18 mouse cellular contexts compared by ENCODE assay signal in genomic region chr13:36839111-36839510, GRCm38 (mm10).
"Had no signal": no experiment of that assay in that cellular context is flagged by ENCODE, and none has a peak within 500 bp of the region (broad histone marks: within the 10 kb centered on the region; RNA-seq: fewer than 3 reads in every experiment).

No protein-coding gene starts in this region.

- H3K4me3 ChIP-seq: limb, embryonic 12.5 days; limb, embryonic 15.5 days; midbrain, embryonic 12.5 days; midbrain, embryonic 15.5 days; neural tube, embryonic 12.5 days; neural tube, embryonic 15.5 days; stomach, embryonic 15.5 days had no signal

- H3K27ac ChIP-seq: limb, embryonic 12.5 days; limb, embryonic 15.5 days; liver, embryonic 14.5 days; macrophage; midbrain, embryonic 12.5 days; midbrain, embryonic 15.5 days; neural tube, embryonic 12.5 days; neural tube, embryonic 15.5 days; stomach, embryonic 15.5 days had no signal

- H3K4me1 ChIP-seq: limb, embryonic 12.5 days; limb, embryonic 15.5 days; midbrain, embryonic 12.5 days; midbrain, embryonic 15.5 days; neural tube, embryonic 12.5 days; neural tube, embryonic 15.5 days; stomach, embryonic 15.5 days had no signal

- H3K36me3 ChIP-seq: limb, embryonic 12.5 days; limb, embryonic 15.5 days; midbrain, embryonic 12.5 days; midbrain, embryonic 15.5 days; neural tube, embryonic 12.5 days; neural tube, embryonic 15.5 days; stomach, embryonic 15.5 days had no signal

- H3K9me3 ChIP-seq: limb, embryonic 12.5 days; limb, embryonic 15.5 days; midbrain, embryonic 12.5 days; midbrain, embryonic 15.5 days; neural tube, embryonic 12.5 days; neural tube, embryonic 15.5 days; stomach, embryonic 15.5 days had no signal

- DNase-seq: kidney, postnatal 14 days; kidney, postnatal 4 days; left cerebral cortex, postnatal 4 days; liver, postnatal 0 days; lung, embryonic 14.5 days; right cerebral cortex, adult 18-20 months; right cerebral cortex, postnatal 14 days; spleen, adult 18-20 months; thymus, postnatal 25 days had no signal

- H3K27me3 ChIP-seq: limb, embryonic 12.5 days; limb, embryonic 15.5 days; midbrain, embryonic 12.5 days; midbrain, embryonic 15.5 days; neural tube, embryonic 12.5 days; neural tube, embryonic 15.5 days; stomach, embryonic 15.5 days had no signal
